Mouse (Mus musculus) ES-Bruce4 (cell line): Measurements from ENCODE around the gene Sult4a1. TPM values are rescaled to one million over a fixed set of nuclear protein-coding genes. Genes with fewer than 3 reads are reported as not detected.

ENCODE experiments used
- H3K27ac ChIP-seq: 2 replicates; pipeline ENCODE4 v1.5.1; 2012; ENCODE audit warnings: low read length, inconsistent platforms; ENCODE audit not compliant: insufficient read depth
- H3K27me3 ChIP-seq: 2 replicates; pipeline ENCODE4 v1.6.1; 2012; ENCODE audit warnings: mild to moderate bottlenecking, low read length, inconsistent platforms; ENCODE audit not compliant: control insufficient read depth, poor library complexity, insufficient read depth, severe bottlenecking
- H3K36me3 ChIP-seq: 2 replicates; pipeline ENCODE4 v1.6.1; 2012; ENCODE audit warnings: inconsistent platforms, mild to moderate bottlenecking, low read length, moderate library complexity; ENCODE audit not compliant: control insufficient read depth, poor library complexity, insufficient read depth, severe bottlenecking
- H3K4me1 ChIP-seq: one replicate; pipeline ENCODE4 v1.8.1; 2011; ENCODE audit warnings: low read length; ENCODE audit not compliant: control insufficient read depth, insufficient read depth
- H3K4me3 ChIP-seq: 2 replicates; pipeline ENCODE4 v1.5.1; 2011; ENCODE audit warnings: low read depth, mild to moderate bottlenecking, low read length
- H3K9ac ChIP-seq: 2 replicates; pipeline ENCODE4 v1.6.1; 2012; ENCODE audit warnings: low read depth, mild to moderate bottlenecking, inconsistent platforms; ENCODE audit not compliant: poor library complexity, severe bottlenecking
- H3K9me3 ChIP-seq: replicated peaks from 2 replicates; pipeline ENCODE4 v1.6.1; 2012; ENCODE audit warnings: mild to moderate bottlenecking, low read length, inconsistent platforms; ENCODE audit not compliant: control insufficient read depth, poor library complexity, insufficient read depth, severe bottlenecking
- CTCF ChIP-seq: IDR thresholded peaks from one replicate; pipeline ENCODE4 v1.8.1; 2011; ENCODE audit warnings: low read depth, low read length
- EP300 ChIP-seq: IDR thresholded peaks from 2 replicates; pipeline ENCODE4 v1.6.1; 2011; ENCODE audit warnings: low read depth, low read length; ENCODE audit not compliant: insufficient read depth
- POLR2A ChIP-seq: IDR thresholded peaks from one replicate; pipeline ENCODE4 v1.8.1; 2011; ENCODE audit warnings: low read length; ENCODE audit not compliant: insufficient read depth
- polyA plus RNA-seq: library from polyadenylated mRNA; stranded (reverse); fragments of >200 nt; gene quantifications from 2 replicates; pipeline ENCODE4 v1.2.4, GENCODE M21; 2011; ENCODE audit warnings: low read depth; ENCODE audit not compliant: missing spikeins, insufficient read depth, insufficient read length

Gene Sult4a1
- polyA plus RNA-seq, 1 experiment, result 16.2 TPM

- Histone ChIP-seq H3K4me1 (no peaks in the 10 kb centered on the region), H3K27ac (no peak within 1 kb of the TSS), H3K27me3 (no peaks in the 10 kb centered on the region), H3K4me3 (no peak within 1 kb of the TSS), H3K9me3 (no peaks in the 10 kb centered on the region), H3K36me3 (no peaks in the 10 kb centered on the region), H3K9ac (no peak within 1 kb of the TSS)
- TF ChIP-seq EP300, result no peak
These were observed 17.5 kb upstream of the Sult4a1 start, which contains the start of gene Pnpla5 for GRCm38 (mm10) chr15:84123075-84123474. Gene Pnpla5 (minus strand): TSS chr15:84123175.

- no peak overlapping the region for H3K9ac ChIP-seq
- H3K36me3 ChIP-seq, result no peaks in the 10 kb centered on the region
- no peak overlapping the region for H3K27ac ChIP-seq
- TF ChIP-seq CTCF, result no peak
- H3K4me1 ChIP-seq, result no peaks in the 10 kb centered on the region
- H3K9me3 ChIP-seq, result no peaks in the 10 kb centered on the region
- H3K4me3 ChIP-seq, result no peak overlapping the region
- H3K27me3 ChIP-seq, result no peaks in the 10 kb centered on the region
These were observed 15.5 kb upstream of the Sult4a1 start for GRCm38 (mm10) chr15:84121036-84121435.

GRCm38 (mm10) chr15:84120612-84121011 is 15.1 kb upstream of the Sult4a1 start:
- Histone ChIP-seq H3K9me3 (no peaks in the 10 kb centered on the region), H3K36me3 (no peaks in the 10 kb centered on the region), H3K27ac (no peak overlapping the region), H3K27me3 (no peaks in the 10 kb centered on the region), H3K9ac (no peak overlapping the region), H3K4me1 (no peaks in the 10 kb centered on the region), H3K4me3 (no peak overlapping the region)
- TF ChIP-seq POLR2A (no peak), CTCF (peak; percentile 95)

- Histone ChIP-seq H3K4me1 (no peaks in the 10 kb centered on the region), H3K9ac (no peak overlapping the region), H3K4me3 (no peak overlapping the region), H3K9me3 (no peaks in the 10 kb centered on the region), H3K27ac (no peak overlapping the region), H3K27me3 (no peaks in the 10 kb centered on the region), H3K36me3 (no peaks in the 10 kb centered on the region)
- TF ChIP-seq POLR2A (no peak), EP300 (no peak), CTCF (no peak)
These were observed 10.9 kb upstream of the Sult4a1 start for GRCm38 (mm10) chr15:84116466-84116865.

GRCm38 (mm10) chr15:84115727-84116126 is 10.2 kb upstream of the Sult4a1 start:
- no peak overlapping the region for H3K4me3 ChIP-seq
- H3K27ac ChIP-seq, result no peak overlapping the region
- H3K27me3 ChIP-seq, result no peaks in the 10 kb centered on the region
- no peak overlapping the region for H3K9ac ChIP-seq
- H3K4me1 ChIP-seq, result no peaks in the 10 kb centered on the region
- TF ChIP-seq EP300 (no peak), POLR2A (no peak), CTCF (peak; percentile 59)
- no peaks in the 10 kb centered on the region for H3K9me3 ChIP-seq
- no peaks in the 10 kb centered on the region for H3K36me3 ChIP-seq

GRCm38 (mm10) chr15:84113873-84114272 is 8.3 kb upstream of the Sult4a1 start:
- no peak for TF ChIP-seq CTCF
- no peak for TF ChIP-seq EP300
- no peak for TF ChIP-seq POLR2A
- H3K36me3 ChIP-seq, result no peaks in the 10 kb centered on the region
- no peaks in the 10 kb centered on the region for H3K4me1 ChIP-seq
- no peaks in the 10 kb centered on the region for H3K9me3 ChIP-seq
- no peak overlapping the region for H3K9ac ChIP-seq
- no peak overlapping the region for H3K27ac ChIP-seq
- H3K27me3 ChIP-seq, result no peaks in the 10 kb centered on the region
- no peak overlapping the region for H3K4me3 ChIP-seq
